ENCODE assay signal across 21 mouse cellular contexts in genomic region chr5:111191972-111192371, GRCm38 (mm10).
"Had no signal": no experiment of that assay in that cellular context is flagged by ENCODE, and none has a peak within 500 bp of the region (broad histone marks: within the 10 kb centered on the region; RNA-seq: fewer than 3 reads in every experiment).

No protein-coding gene starts in this region.

- H3K27me3 ChIP-seq: intestine, embryonic 15.5 days; midbrain, embryonic 12.5 days; midbrain, embryonic 15.5 days; neural tube, embryonic 15.5 days had no signal

- DNase-seq: kidney, adult 11 months; kidney, adult 9 months; kidney, postnatal 25 days; layer of hippocampus, adult 9-11 months; lung, embryonic 14.5 days; right cerebral cortex, adult 18-20 months; right cerebral cortex, postnatal 14 days; right cerebral cortex, postnatal 4 days; thymus, adult 2 months; thymus, postnatal 14 days; thymus, postnatal 4 days had no signal

- H3K4me2 ChIP-seq: intestine, embryonic 15.5 days; liver, embryonic 15.5 days; lung, embryonic 14.5 days; midbrain, embryonic 12.5 days; midbrain, embryonic 15.5 days; neural tube, embryonic 12.5 days; neural tube, embryonic 15.5 days had no signal

- H3K4me3 ChIP-seq: intestine, embryonic 15.5 days; layer of hippocampus, adult 2 months; liver, embryonic 15.5 days; midbrain, embryonic 12.5 days; midbrain, embryonic 15.5 days; neural tube, embryonic 12.5 days; neural tube, embryonic 15.5 days had no signal

- H3K27ac ChIP-seq: intestine, embryonic 15.5 days; layer of hippocampus, adult 2 months; liver, embryonic 15.5 days; macrophage; midbrain, embryonic 12.5 days; midbrain, embryonic 15.5 days; neural tube, embryonic 12.5 days; neural tube, embryonic 15.5 days; stomach, postnatal 0 days had no signal

- ATAC-seq: intestine, embryonic 15.5 days; lung, postnatal 0 days; midbrain, embryonic 15.5 days had no signal

- H3K36me3 ChIP-seq: intestine, embryonic 15.5 days; liver, embryonic 15.5 days; midbrain, embryonic 12.5 days; midbrain, embryonic 15.5 days; neural tube, embryonic 12.5 days; neural tube, embryonic 15.5 days had no signal

- H3K9ac ChIP-seq: intestine, embryonic 15.5 days; liver, embryonic 15.5 days; lung, embryonic 14.5 days; midbrain, embryonic 12.5 days; midbrain, embryonic 15.5 days; neural tube, embryonic 12.5 days; neural tube, embryonic 15.5 days had no signal

- H3K9me3 ChIP-seq: intestine, embryonic 15.5 days; liver, embryonic 15.5 days; midbrain, embryonic 12.5 days; midbrain, embryonic 15.5 days; neural tube, embryonic 12.5 days; neural tube, embryonic 15.5 days had no signal
